Mouse (Mus musculus): ENCODE results near the gene Ptprg. TPM values are rescaled to one million over a fixed set of nuclear protein-coding genes. Genes with fewer than 3 reads are reported as not detected.

Gene Ptprg
- polyA plus RNA-seq (2014; fragmentation: Nextera tagmentation; extraction: Ambion mirVana) = 15.8 and 17.8 TPM in 2 replicates

DNA sequence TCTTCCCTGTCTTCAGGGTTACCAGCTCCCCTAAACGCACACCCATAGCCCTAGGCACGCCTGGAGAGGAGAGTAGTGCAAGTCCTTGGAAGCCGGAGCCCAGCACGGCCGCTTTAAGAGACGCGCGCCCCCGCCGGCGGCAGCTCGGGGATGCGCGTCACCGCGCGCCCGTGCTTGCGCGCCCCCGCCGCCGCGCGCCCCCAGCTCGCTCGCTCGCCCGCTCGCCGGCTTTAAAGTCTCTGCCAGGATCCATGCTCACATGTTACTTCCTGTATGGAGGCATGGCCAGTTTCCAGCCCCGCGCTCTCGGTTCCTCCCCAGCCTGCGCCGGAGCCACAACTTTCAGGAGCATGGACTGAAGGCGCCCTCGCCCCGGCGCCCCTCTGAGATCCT is at the start of gene Ptprg:
Gene Ptprg (plus strand): TSS at position 260 of the 393 bp plus-strand sequence.
- H3K36me3 ChIP-seq (ENCODE audit: control insufficient read depth, insufficient read depth, low read length) = no peaks in the 10 kb centered on the region
- peaks cover 9 to 21% of the 10 kb centered on the region in 2 experiments for H3K4me1 ChIP-seq (ENCODE audit: control insufficient read depth in 2 of 2, insufficient read depth in 2 of 2, low read length in 2 of 2)
- no peaks in the 10 kb centered on the region for H3K27me3 ChIP-seq (ENCODE audit: control insufficient read depth, insufficient read depth, low read length)
- under 1% methylated on average over 40 of the region's 40 CpGs for WGBS
- ATAC-seq (ENCODE audit: insufficient number of reproducible peaks, insufficient read depth, low FRiP score, low read depth) = peak; percentile 86
- no peaks in the 10 kb centered on the region for H3K9me3 ChIP-seq (ENCODE audit: control insufficient read depth, low read length)
- peak within 1 kb of the TSS; percentile 95 for H3K4me2 ChIP-seq (ENCODE audit: low read length)
- H3K4me3 ChIP-seq (ENCODE audit: control insufficient read depth in 1 of 2, insufficient read depth in 1 of 2, low read depth in 1 of 2, low read length in 2 of 2) = peak within 1 kb of the TSS; percentile 72 to 93
- H3K9ac ChIP-seq (ENCODE audit: low read length) = peak within 1 kb of the TSS; percentile 93
- H3K27ac ChIP-seq (replicated peaks in 1 of 2; ENCODE audit: control insufficient read depth in 1 of 2, insufficient read depth in 1 of 2, low read depth in 2 of 2, low read length in 2 of 2) = peak within 1 kb of the TSS; percentile 93 to 98

DNA sequence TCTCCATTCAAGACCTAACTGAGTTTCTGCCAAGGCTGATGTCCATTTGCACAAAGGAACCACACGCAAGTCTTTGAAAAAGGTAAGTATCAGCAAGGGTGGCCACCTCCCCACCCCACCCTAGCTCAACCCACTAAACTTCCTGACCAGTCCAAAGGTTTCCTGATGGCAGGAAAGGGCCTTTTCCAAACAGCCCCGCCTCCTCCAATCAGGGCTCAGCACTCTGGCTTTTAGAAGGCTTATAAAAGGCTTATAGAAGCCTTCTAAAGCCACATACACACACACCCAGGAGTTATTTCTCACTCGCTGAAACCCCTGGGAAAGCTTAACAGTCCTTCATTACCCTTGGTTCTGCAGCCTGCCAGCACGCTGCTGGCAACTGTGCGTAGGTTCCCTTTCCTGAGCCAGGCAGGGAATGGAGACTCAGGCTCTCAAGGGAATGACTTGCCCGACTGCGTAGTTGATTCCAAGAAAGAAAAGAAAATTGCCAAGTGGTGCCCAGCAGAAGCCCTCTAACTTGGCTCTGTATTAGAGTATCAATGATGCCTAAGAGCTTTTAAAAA is 49.4 kb upstream of the Ptprg start:
- ATAC-seq (ENCODE audit: insufficient number of reproducible peaks, insufficient read depth, low FRiP score, low read depth) = no peak
- H3K27me3 ChIP-seq (ENCODE audit: control insufficient read depth, insufficient read depth, low read length) = no peaks in the 10 kb centered on the region
- no peak overlapping the region for H3K27ac ChIP-seq (replicated peaks in 1 of 2; ENCODE audit: control insufficient read depth in 1 of 2, insufficient read depth in 1 of 2, low read depth in 2 of 2, low read length in 2 of 2)
- H3K4me2 ChIP-seq (ENCODE audit: low read length) = no peak overlapping the region
- no peak overlapping the region for H3K9ac ChIP-seq (ENCODE audit: low read length)
- 70% methylated on average over 7 of the region's 7 CpGs for WGBS
- H3K4me1 ChIP-seq (ENCODE audit: control insufficient read depth in 2 of 2, insufficient read depth in 2 of 2, low read length in 2 of 2) = peaks cover 2 to 9% of the 10 kb centered on the region in 2 experiments; a peak in 3 of 4 replicates
- H3K36me3 ChIP-seq (ENCODE audit: control insufficient read depth, insufficient read depth, low read length) = no peaks in the 10 kb centered on the region
- H3K4me3 ChIP-seq (ENCODE audit: control insufficient read depth in 1 of 2, insufficient read depth in 1 of 2, low read depth in 1 of 2, low read length in 2 of 2) = no peak overlapping the region
- peaks cover 3% of the 10 kb centered on the region; the same call in 1 of the 2 replicates for H3K9me3 ChIP-seq (ENCODE audit: control insufficient read depth, low read length)

DNA sequence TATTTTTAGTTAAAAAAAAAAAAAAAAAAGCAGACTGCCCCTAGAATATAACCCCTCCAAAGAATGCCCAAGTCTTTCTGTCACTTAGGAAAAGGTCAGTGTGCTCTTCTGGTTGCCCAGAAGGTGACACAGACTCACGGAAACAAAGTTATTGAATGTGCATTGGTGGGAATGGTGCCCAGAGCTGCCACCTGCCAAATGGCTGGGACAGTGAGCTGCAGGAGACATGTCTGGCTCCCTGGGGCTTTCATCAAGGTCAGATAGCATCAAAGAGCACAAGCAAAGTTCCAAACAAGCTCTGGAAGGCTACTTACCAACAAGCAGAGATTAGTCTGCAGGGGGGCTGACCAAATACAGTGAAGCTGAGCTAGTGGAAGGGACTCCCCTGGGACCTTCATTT is 43.2 kb upstream of the Ptprg start:
- Histone ChIP-seq H3K4me1 (ENCODE audit: control insufficient read depth in 2 of 2, insufficient read depth in 2 of 2, low read length in 2 of 2) (peaks cover 2 to 9% of the 10 kb centered on the region in 2 experiments; a peak in 3 of 4 replicates), H3K4me3 (ENCODE audit: control insufficient read depth in 1 of 2, insufficient read depth in 1 of 2, low read depth in 1 of 2, low read length in 2 of 2) (no peak overlapping the region), H3K36me3 (ENCODE audit: control insufficient read depth, insufficient read depth, low read length) (no peaks in the 10 kb centered on the region), H3K9ac (ENCODE audit: low read length) (no peak overlapping the region), H3K27me3 (ENCODE audit: control insufficient read depth, insufficient read depth, low read length) (no peaks in the 10 kb centered on the region), H3K27ac (replicated peaks in 1 of 2; ENCODE audit: control insufficient read depth in 1 of 2, insufficient read depth in 1 of 2, low read depth in 2 of 2, low read length in 2 of 2) (no peak overlapping the region), H3K4me2 (ENCODE audit: low read length) (no peak overlapping the region), H3K9me3 (ENCODE audit: control insufficient read depth, low read length) (peaks cover 3% of the 10 kb centered on the region; the same call in 1 of the 2 replicates)
- WGBS = 26% methylated on average over 1 of the region's 1 CpGs
- no peak for ATAC-seq (ENCODE audit: insufficient number of reproducible peaks, insufficient read depth, low FRiP score, low read depth)

DNA sequence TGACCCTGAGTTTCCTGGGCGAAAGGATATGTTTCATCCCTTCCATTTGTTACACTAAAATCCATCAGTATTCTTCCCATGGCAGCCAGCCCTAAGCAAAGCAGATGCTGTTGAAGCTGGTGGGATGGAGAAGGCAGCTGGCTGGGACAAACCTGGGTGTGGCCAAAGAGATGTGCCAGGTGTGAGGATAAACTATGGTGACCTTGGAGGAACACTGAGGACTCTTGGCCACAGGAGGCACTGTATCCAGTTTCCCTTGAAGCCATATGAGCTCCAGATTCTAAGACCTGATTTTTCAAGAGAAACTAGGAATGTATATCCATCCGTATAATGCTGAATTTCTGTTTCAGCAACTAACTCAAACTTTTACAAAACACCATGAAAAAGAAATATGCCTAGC is 34.2 kb upstream of the Ptprg start:
- 91% methylated on average over 2 of the region's 2 CpGs for WGBS

DNA sequence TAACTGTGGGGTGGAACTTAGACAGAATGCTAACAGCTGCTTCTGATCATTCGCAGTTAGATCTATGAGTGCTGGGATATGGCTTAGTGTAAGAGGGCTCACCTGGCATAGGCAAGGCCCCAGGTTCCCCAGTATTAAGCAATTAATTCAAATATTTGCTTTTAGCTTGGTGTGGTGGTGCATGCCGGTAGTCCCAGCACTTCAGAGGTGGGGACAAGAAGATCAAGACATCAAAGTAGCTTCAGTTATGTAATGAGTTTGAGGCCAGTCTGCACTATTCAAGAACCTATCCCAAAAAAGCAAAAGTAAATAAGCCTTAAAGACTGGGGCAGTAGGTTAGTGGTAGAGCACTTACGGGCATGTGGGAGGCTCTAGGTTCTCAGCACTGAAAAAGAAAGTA is 30.3 kb upstream of the Ptprg start:
- Histone ChIP-seq H3K27ac (replicated peaks in 1 of 2; ENCODE audit: control insufficient read depth in 1 of 2, insufficient read depth in 1 of 2, low read depth in 2 of 2, low read length in 2 of 2) (no peak overlapping the region), H3K9me3 (ENCODE audit: control insufficient read depth, low read length) (no peaks in the 10 kb centered on the region), H3K36me3 (ENCODE audit: control insufficient read depth, insufficient read depth, low read length) (no peaks in the 10 kb centered on the region), H3K27me3 (ENCODE audit: control insufficient read depth, insufficient read depth, low read length) (no peaks in the 10 kb centered on the region), H3K4me3 (ENCODE audit: control insufficient read depth in 1 of 2, insufficient read depth in 1 of 2, low read depth in 1 of 2, low read length in 2 of 2) (no peak overlapping the region), H3K9ac (ENCODE audit: low read length) (no peak overlapping the region), H3K4me1 (ENCODE audit: control insufficient read depth in 2 of 2, insufficient read depth in 2 of 2, low read length in 2 of 2) (no peaks in the 10 kb centered on the region; a peak in 1 of 4 replicates), H3K4me2 (ENCODE audit: low read length) (no peak overlapping the region)
- 84% methylated on average over 3 of the region's 3 CpGs for WGBS
- ATAC-seq (ENCODE audit: insufficient number of reproducible peaks, insufficient read depth, low FRiP score, low read depth) = no peak

More for the DNA sequence above, 34.2 kb upstream of the Ptprg start:
- Histone ChIP-seq H3K9ac (ENCODE audit: low read length) (no peak overlapping the region), H3K27me3 (ENCODE audit: control insufficient read depth, insufficient read depth, low read length) (no peaks in the 10 kb centered on the region), H3K9me3 (ENCODE audit: control insufficient read depth, low read length) (no peaks in the 10 kb centered on the region), H3K4me2 (ENCODE audit: low read length) (no peak overlapping the region), H3K27ac (replicated peaks in 1 of 2; ENCODE audit: control insufficient read depth in 1 of 2, insufficient read depth in 1 of 2, low read depth in 2 of 2, low read length in 2 of 2) (no peak overlapping the region), H3K36me3 (ENCODE audit: control insufficient read depth, insufficient read depth, low read length) (no peaks in the 10 kb centered on the region), H3K4me3 (ENCODE audit: control insufficient read depth in 1 of 2, insufficient read depth in 1 of 2, low read depth in 1 of 2, low read length in 2 of 2) (no peak overlapping the region), H3K4me1 (ENCODE audit: control insufficient read depth in 2 of 2, insufficient read depth in 2 of 2, low read length in 2 of 2) (no peaks in the 10 kb centered on the region; a peak in 1 of 4 replicates)
- ATAC-seq (ENCODE audit: insufficient number of reproducible peaks, insufficient read depth, low FRiP score, low read depth) = no peak

DNA sequence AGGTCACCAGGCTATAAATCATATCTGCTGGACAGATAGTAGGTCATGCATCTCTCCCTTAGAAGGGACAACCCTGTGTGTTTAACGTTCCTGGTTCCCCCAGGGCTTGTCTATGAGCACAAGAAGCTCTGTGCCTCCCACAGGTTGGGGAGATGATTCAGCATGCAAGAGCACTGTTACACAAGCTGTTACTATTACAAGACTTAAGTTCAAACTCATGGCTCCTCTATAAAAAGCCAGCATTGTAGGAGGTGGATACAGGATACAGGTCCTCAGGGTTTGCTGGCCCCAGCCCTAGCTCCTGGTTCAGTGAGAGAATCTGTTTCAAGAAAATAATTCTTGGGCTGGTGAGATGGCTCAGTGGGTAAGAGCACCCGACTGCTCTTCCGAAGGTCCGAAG is 23.7 kb upstream of the Ptprg start:
- H3K4me1 ChIP-seq (ENCODE audit: control insufficient read depth in 2 of 2, insufficient read depth in 2 of 2, low read length in 2 of 2) = peaks cover 0 to 1% of the 10 kb centered on the region in 2 experiments; a peak in 1 of 4 replicates
- no peak for ATAC-seq (ENCODE audit: insufficient number of reproducible peaks, insufficient read depth, low FRiP score, low read depth)
- no peak overlapping the region for H3K4me2 ChIP-seq (ENCODE audit: low read length)
- 88% methylated on average over 4 of the region's 4 CpGs for WGBS
- H3K27ac ChIP-seq (replicated peaks in 1 of 2; ENCODE audit: control insufficient read depth in 1 of 2, insufficient read depth in 1 of 2, low read depth in 2 of 2, low read length in 2 of 2) = no peak overlapping the region
- no peaks in the 10 kb centered on the region for H3K36me3 ChIP-seq (ENCODE audit: control insufficient read depth, insufficient read depth, low read length)
- H3K4me3 ChIP-seq (ENCODE audit: control insufficient read depth in 1 of 2, insufficient read depth in 1 of 2, low read depth in 1 of 2, low read length in 2 of 2) = no peak overlapping the region
- H3K9me3 ChIP-seq (ENCODE audit: control insufficient read depth, low read length) = no peaks in the 10 kb centered on the region
- no peaks in the 10 kb centered on the region for H3K27me3 ChIP-seq (ENCODE audit: control insufficient read depth, insufficient read depth, low read length)
- H3K9ac ChIP-seq (ENCODE audit: low read length) = no peak overlapping the region

DNA sequence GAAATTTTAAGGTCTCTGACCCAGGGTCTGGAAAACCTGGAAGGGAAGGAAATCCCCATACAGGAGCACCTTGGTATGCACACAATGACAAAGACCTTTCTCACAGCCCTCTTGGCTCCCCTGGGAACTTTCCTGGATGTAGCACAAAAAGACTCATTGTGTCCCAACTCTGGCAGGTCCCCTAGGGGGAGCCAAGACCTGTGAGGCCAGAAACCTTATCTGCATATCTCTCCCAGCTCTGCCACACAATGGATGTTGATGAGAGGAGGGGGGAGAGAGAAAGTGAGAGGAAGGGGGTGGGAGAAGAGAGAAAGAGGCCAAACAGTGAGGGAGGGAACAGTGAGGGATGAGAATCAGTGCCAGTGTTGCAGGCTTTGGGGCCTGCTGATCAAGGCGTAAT is 18.9 kb upstream of the Ptprg start:
- ATAC-seq (ENCODE audit: insufficient number of reproducible peaks, insufficient read depth, low FRiP score, low read depth) = no peak
- WGBS = 42% methylated on average over 1 of the region's 1 CpGs

DNA sequence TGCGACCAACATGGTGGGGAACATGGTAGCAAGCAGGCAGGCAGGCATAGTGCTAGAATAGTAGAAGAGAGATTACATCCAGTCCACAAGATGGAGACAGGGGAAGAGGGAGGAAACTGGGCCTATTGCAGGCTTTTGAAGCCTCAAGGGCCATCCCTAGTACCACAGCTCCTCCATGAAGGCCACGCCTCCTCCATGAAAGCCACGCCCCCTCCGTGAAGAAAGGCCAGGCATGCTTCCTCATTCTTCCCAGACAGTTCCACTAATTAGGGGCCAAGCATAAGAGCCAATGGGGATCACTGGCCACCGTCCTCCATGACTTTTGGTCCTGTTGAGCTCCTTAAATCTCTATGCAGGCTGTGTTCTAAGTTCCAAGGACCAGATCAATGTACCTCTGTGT is 17.2 kb upstream of the Ptprg start:
- Histone ChIP-seq H3K4me3 (ENCODE audit: control insufficient read depth in 1 of 2, insufficient read depth in 1 of 2, low read depth in 1 of 2, low read length in 2 of 2) (no peak overlapping the region), H3K4me1 (ENCODE audit: control insufficient read depth in 2 of 2, insufficient read depth in 2 of 2, low read length in 2 of 2) (peaks cover 0 to 3% of the 10 kb centered on the region in 2 experiments; a peak in 1 of 4 replicates), H3K9ac (ENCODE audit: low read length) (no peak overlapping the region), H3K36me3 (ENCODE audit: control insufficient read depth, insufficient read depth, low read length) (no peaks in the 10 kb centered on the region), H3K4me2 (ENCODE audit: low read length) (no peak overlapping the region), H3K9me3 (ENCODE audit: control insufficient read depth, low read length) (no peaks in the 10 kb centered on the region), H3K27ac (replicated peaks in 1 of 2; ENCODE audit: control insufficient read depth in 1 of 2, insufficient read depth in 1 of 2, low read depth in 2 of 2, low read length in 2 of 2) (no peak overlapping the region), H3K27me3 (ENCODE audit: control insufficient read depth, insufficient read depth, low read length) (no peaks in the 10 kb centered on the region)
- WGBS = 79% methylated on average over 5 of the region's 5 CpGs
- no peak for ATAC-seq (ENCODE audit: insufficient number of reproducible peaks, insufficient read depth, low FRiP score, low read depth)

More for the DNA sequence above, 18.9 kb upstream of the Ptprg start:
- peaks cover 0 to 3% of the 10 kb centered on the region in 2 experiments; a peak in 1 of 4 replicates for H3K4me1 ChIP-seq (ENCODE audit: control insufficient read depth in 2 of 2, insufficient read depth in 2 of 2, low read length in 2 of 2)
- no peaks in the 10 kb centered on the region for H3K36me3 ChIP-seq (ENCODE audit: control insufficient read depth, insufficient read depth, low read length)
- no peak overlapping the region for H3K9ac ChIP-seq (ENCODE audit: low read length)
- no peaks in the 10 kb centered on the region for H3K27me3 ChIP-seq (ENCODE audit: control insufficient read depth, insufficient read depth, low read length)
- H3K4me3 ChIP-seq (ENCODE audit: control insufficient read depth in 1 of 2, insufficient read depth in 1 of 2, low read depth in 1 of 2, low read length in 2 of 2) = no peak overlapping the region
- no peak overlapping the region for H3K4me2 ChIP-seq (ENCODE audit: low read length)
- no peaks in the 10 kb centered on the region for H3K9me3 ChIP-seq (ENCODE audit: control insufficient read depth, low read length)
- H3K27ac ChIP-seq (replicated peaks in 1 of 2; ENCODE audit: control insufficient read depth in 1 of 2, insufficient read depth in 1 of 2, low read depth in 2 of 2, low read length in 2 of 2) = no peak overlapping the region
